Mouse (Mus musculus) hindbrain, embryonic 12.5 days (tissue): Measurements from ENCODE around the gene Slc22a16. TPM values are rescaled to one million over a fixed set of nuclear protein-coding genes. Genes with fewer than 3 reads are reported as not detected.

Experiments used
- ATAC-seq: fragments of 200-750 bp; cut with Nextera tagmentation; 2 replicates; pipeline ENCODE4 v1.8.0; 2017; ENCODE audit warnings: moderate TSS enrichment; ENCODE audit not compliant: low FRiP score
- H3K27ac ChIP-seq: fragments of 300-500 bp; sonication (generic); 2 replicates; pipeline ENCODE4 v1.5.1; 2016; ENCODE audit warnings: mild to moderate bottlenecking
- H3K27me3 ChIP-seq: fragments of 300-500 bp; sonication (generic); 2 replicates; pipeline ENCODE4 v1.6.1; 2016; ENCODE audit warnings: mild to moderate bottlenecking
- H3K36me3 ChIP-seq: fragments of 300-500 bp; sonication (generic); 2 replicates; pipeline ENCODE4 v1.6.1; 2016; ENCODE audit warnings: mild to moderate bottlenecking
- H3K4me1 ChIP-seq: fragments of 300-500 bp; sonication (generic); 2 replicates; pipeline ENCODE4 v1.6.1; 2016
- H3K4me2 ChIP-seq: fragments of 300-500 bp; sonication (generic); replicated peaks from 2 replicates; pipeline ENCODE4 v1.6.1; 2016; ENCODE audit warnings: mild to moderate bottlenecking
- H3K4me3 ChIP-seq: fragments of 300-500 bp; sonication (generic); 2 replicates; pipeline ENCODE4 v1.5.1; 2016; ENCODE audit warnings: mild to moderate bottlenecking
- H3K9ac ChIP-seq: fragments of 300-500 bp; sonication (generic); 2 replicates; pipeline ENCODE4 v1.6.1; 2016; ENCODE audit warnings: mild to moderate bottlenecking, moderate library complexity
- H3K9me3 ChIP-seq: fragments of 300-500 bp; sonication (generic); replicated peaks from 2 replicates; pipeline ENCODE4 v1.6.1; 2016; ENCODE audit warnings: mild to moderate bottlenecking
- WGBS: fragments of 180-500 bp; shearing (Covaris S2); methylation state at CpG from one replicate; pipeline ENCODE4 v1.1.7; 2016; 5-methylcytosine and 5-hydroxymethylcytosine counted together
- polyA plus RNA-seq: library from polyadenylated mRNA; unstranded; fragments of >200 nt; fragmentation: Nextera tagmentation; extraction: Ambion mirVana; gene quantifications from 2 replicates; pipeline ENCODE4 v1.2.1, GENCODE M21; 2016

Gene Slc22a16
- polyA plus RNA-seq, 1 experiment from 2014 or later, result not detected

GRCm38 (mm10) chr10:40645346-40645745 lies 75.2 kb downstream of the Slc22a16 start:
- Histone ChIP-seq H3K9me3 (peaks cover 5% of the 10 kb centered on the region; the same call in 1 of the 2 replicates), H3K4me2 (no peak overlapping the region), H3K4me3 (no peak overlapping the region), H3K36me3 (no peaks in the 10 kb centered on the region), H3K9ac (no peak overlapping the region), H3K4me1 (no peaks in the 10 kb centered on the region), H3K27ac (no peak overlapping the region), H3K27me3 (no peaks in the 10 kb centered on the region)
- no peak for ATAC-seq
- WGBS, result 83% methylated on average over 1 of the region's 1 CpGs

DNA sequence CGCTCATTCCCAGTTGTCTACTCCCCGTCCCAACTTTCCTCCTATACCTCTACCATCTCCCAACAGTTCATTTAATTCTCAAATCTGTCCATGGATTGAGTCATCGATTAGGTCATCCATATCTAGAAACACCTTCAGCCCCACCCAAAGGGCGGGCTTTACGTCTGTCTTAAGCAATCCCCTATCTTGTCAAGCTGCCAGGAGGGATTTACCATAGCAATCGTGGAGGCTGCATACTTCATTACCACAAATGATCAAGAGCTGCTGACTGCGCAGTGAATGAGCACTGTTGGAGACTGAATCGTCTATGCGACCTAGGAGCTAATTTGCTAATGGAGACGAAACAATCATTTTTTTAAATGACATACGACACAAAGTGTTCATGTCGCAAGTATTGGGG lies 78.6 kb downstream of the Slc22a16 start:
- WGBS, result 90% methylated on average over 12 of the region's 12 CpGs
- Histone ChIP-seq H3K4me2 (no peak overlapping the region), H3K36me3 (no peaks in the 10 kb centered on the region), H3K27ac (no peak overlapping the region), H3K9me3 (peaks cover 5% of the 10 kb centered on the region; the same call in 1 of the 2 replicates), H3K9ac (no peak overlapping the region), H3K4me1 (no peaks in the 10 kb centered on the region), H3K4me3 (no peak overlapping the region), H3K27me3 (no peaks in the 10 kb centered on the region)
- ATAC-seq, result no peak

DNA sequence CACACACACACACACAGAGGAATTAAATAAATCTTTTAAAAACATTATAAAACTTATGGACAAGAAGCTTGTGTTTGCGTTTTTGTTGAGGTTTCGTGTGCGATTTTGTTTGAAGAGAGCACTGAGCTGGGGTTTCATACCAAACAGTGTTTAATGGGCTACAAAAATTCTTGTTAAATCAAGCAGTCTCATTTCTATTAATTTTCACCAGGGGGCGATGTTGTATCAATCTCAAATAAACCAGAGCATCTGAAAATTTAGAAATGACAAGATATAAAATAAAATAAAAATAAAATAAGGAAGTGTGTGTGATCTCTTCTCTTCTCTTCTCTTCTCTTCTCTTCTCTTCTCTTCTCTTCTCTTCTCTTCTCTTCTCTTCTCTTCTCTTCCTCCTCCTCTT lies 79.5 kb downstream of the Slc22a16 start:
- Histone ChIP-seq H3K4me1 (no peaks in the 10 kb centered on the region), H3K9ac (no peak overlapping the region), H3K9me3 (peaks cover 5% of the 10 kb centered on the region; the same call in 1 of the 2 replicates), H3K36me3 (no peaks in the 10 kb centered on the region), H3K27ac (no peak overlapping the region), H3K4me2 (no peak overlapping the region), H3K4me3 (no peak overlapping the region), H3K27me3 (no peaks in the 10 kb centered on the region)
- 29% methylated on average over 4 of the region's 4 CpGs for WGBS
- no peak for ATAC-seq

- Histone ChIP-seq H3K4me2 (no peak overlapping the region), H3K9me3 (no peaks in the 10 kb centered on the region), H3K4me1 (no peaks in the 10 kb centered on the region), H3K4me3 (no peak overlapping the region), H3K27ac (no peak overlapping the region), H3K36me3 (no peaks in the 10 kb centered on the region), H3K27me3 (no peaks in the 10 kb centered on the region), H3K9ac (no peak overlapping the region)
- WGBS, result 71% methylated on average over 2 of the region's 2 CpGs
- no peak for ATAC-seq
These were observed 81.5 kb downstream of the Slc22a16 start for GRCm38 (mm10) chr10:40651676-40652075.

Other genes with a start within 250 kb of the Slc22a16 start
- gene Cdk19, start 230.8 kb upstream of the Slc22a16 start, polyA plus RNA-seq, result 15.0 and 16.7 TPM in 2 replicates
- gene Ddo, start 59.7 kb downstream of the Slc22a16 start, polyA plus RNA-seq, result 0.67 and 1.0 TPM in 2 replicates
- 0.39 and 0.59 TPM in 2 replicates for gene Mettl24, start 112.9 kb downstream of the Slc22a16 start, polyA plus RNA-seq